Mouse (Mus musculus) frontal cortex, postnatal 36 days (tissue): Measurements from ENCODE around the gene Stk38.
"Not testable (repeated sequence)": the region's sequence is repeated elsewhere in the genome, so short reads cannot be mapped to it uniquely, and the experiment has no call there.

Source experiments
- DNase-seq, 2 experiments: peaks; one replicate each; pipeline ENCODE4 v3.0.0; 2022; ENCODE audit warnings: low spot score in 2 of 2

Gene Stk38

GRCm38 (mm10) chr17:29007641-29008325 is at the start of gene Stk38:
Stk38 (minus strand) TSS chr17:29007995.
- DNase-seq = peak; percentile 92 to 94

GRCm38 (mm10) chr17:29057361-29057890 is 49.6 kb upstream of the Stk38 start:
- DNase-seq = no peak

- DNase-seq = no peak
These were observed 48.9 kb upstream of the Stk38 start for GRCm38 (mm10) chr17:29056699-29057151.

GRCm38 (mm10) chr17:29056207-29056606 is 48.4 kb upstream of the Stk38 start:
- no peak for DNase-seq

GRCm38 (mm10) chr17:29055586-29055985 is 47.8 kb upstream of the Stk38 start:
- no peak for DNase-seq

- DNase-seq = no peak
These were observed 46.6 kb upstream of the Stk38 start for GRCm38 (mm10) chr17:29054429-29054828.

GRCm38 (mm10) chr17:29053841-29054240 is 46.0 kb upstream of the Stk38 start:
- no peak for DNase-seq

GRCm38 (mm10) chr17:29053067-29053466 is 45.3 kb upstream of the Stk38 start:
- DNase-seq = no peak

GRCm38 (mm10) chr17:29050791-29051190 is 43.0 kb upstream of the Stk38 start:
- DNase-seq = no peak

GRCm38 (mm10) chr17:29049923-29050322 is 42.1 kb upstream of the Stk38 start:
- DNase-seq = no peak

GRCm38 (mm10) chr17:29049508-29049889 is 41.7 kb upstream of the Stk38 start:
- DNase-seq = no peak

GRCm38 (mm10) chr17:29048748-29049507 is 41.1 kb upstream of the Stk38 start:
- peak; percentile 91 to 92 for DNase-seq

GRCm38 (mm10) chr17:29047697-29048514 is 40.1 kb upstream of the Stk38 start:
- DNase-seq = no peak

- no peak for DNase-seq
These were observed 39.1 kb upstream of the Stk38 start for GRCm38 (mm10) chr17:29046863-29047262.

- DNase-seq = no peak
These were observed 38.1 kb upstream of the Stk38 start for GRCm38 (mm10) chr17:29045741-29046530.

- DNase-seq = no peak
These were observed 37.1 kb upstream of the Stk38 start for GRCm38 (mm10) chr17:29044925-29045319.

GRCm38 (mm10) chr17:29044146-29044924 is 36.5 kb upstream of the Stk38 start:
- DNase-seq = no peak

GRCm38 (mm10) chr17:29043583-29043982 is 35.8 kb upstream of the Stk38 start:
- DNase-seq = no peak

GRCm38 (mm10) chr17:29042569-29042968 is 34.8 kb upstream of the Stk38 start:
- no peak for DNase-seq

- not testable (repeated sequence) for DNase-seq
These were observed 33.8 kb upstream of the Stk38 start for GRCm38 (mm10) chr17:29041632-29042031.
